Mouse (Mus musculus): Measurements from ENCODE around the gene Gaa. TPM values are rescaled to one million over a fixed set of nuclear protein-coding genes. Genes with fewer than 3 reads are reported as not detected.
"Not testable (repeated sequence)": the region's sequence is repeated elsewhere in the genome, so short reads cannot be mapped to it uniquely, and the experiment has no call there.

The Gaa gene
- polyA plus RNA-seq, 1 experiment from 2014 or later = 21.4 TPM

DNA sequence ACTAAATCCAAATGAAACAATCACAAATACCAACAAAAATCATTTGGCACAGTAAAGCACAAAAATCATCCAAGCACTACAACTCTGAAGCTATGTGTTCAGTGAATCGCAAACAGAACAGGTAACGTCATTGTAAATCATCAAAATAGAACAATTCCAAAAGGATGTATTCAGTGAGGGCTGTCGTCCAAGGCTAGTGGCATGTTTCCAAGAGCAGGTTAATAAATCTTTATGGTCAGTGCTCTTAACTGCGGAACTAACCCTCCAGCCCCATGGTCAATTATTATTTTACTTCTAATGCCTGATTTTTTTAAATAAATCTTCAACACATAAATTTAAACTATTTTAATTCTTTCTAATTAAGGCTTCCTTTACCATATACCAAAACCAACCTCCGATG lies 11.1 kb upstream of the Gaa start:
- WGBS (ENCODE audit: insufficient replicate concordance) = 71% methylated on average over 5 of the region's 5 CpGs
- peaks cover 19% of the 10 kb centered on the region for H3K4me1 ChIP-seq (replicated peaks)
- not testable (repeated sequence) for H3K27ac ChIP-seq (replicated peaks)

DNA sequence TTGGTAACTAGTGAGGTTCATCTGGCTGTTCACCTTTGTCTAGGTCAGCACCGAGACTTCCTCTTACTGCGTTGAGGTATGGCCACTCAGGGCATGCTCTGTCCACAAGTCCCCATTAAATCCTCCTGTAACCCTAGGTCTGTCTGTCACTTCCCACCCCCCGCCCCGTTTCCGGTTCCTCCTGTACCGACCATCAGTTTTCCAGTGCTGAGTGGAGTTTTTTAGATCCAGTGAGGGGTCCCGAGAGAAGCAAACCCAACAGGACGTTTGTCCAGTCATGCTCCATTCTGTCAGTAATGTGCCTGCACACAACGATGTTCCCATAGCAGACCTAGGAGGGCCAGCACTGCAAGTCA lies 9.5 kb upstream of the Gaa start:
- H3K4me1 ChIP-seq (replicated peaks) = peaks cover 4% of the 10 kb centered on the region; the same call in 1 of the 2 replicates
- no peaks in the 10 kb centered on the region; the same call in 1 of the 2 replicates for H3K27me3 ChIP-seq
- no peaks in the 10 kb centered on the region for H3K9me3 ChIP-seq (replicated peaks)
- WGBS (ENCODE audit: insufficient replicate concordance) = 46% methylated on average over 9 of the region's 9 CpGs
- H3K9ac ChIP-seq = no peak overlapping the region
- ATAC-seq (ENCODE audit: insufficient read depth) = no peak
- no peaks in the 10 kb centered on the region for H3K36me3 ChIP-seq (replicated peaks)
- peak overlapping the region; percentile 36; the same call in 1 of the 2 replicates for H3K4me3 ChIP-seq (replicated peaks)
- peak overlapping the region; percentile 59 for H3K4me2 ChIP-seq
- no peak overlapping the region for H3K27ac ChIP-seq (replicated peaks)

More for the DNA sequence above, 11.1 kb upstream of the Gaa start:
- not testable (repeated sequence) for ATAC-seq (ENCODE audit: insufficient read depth); H3K27me3 ChIP-seq; H3K36me3 ChIP-seq (replicated peaks); H3K4me3 ChIP-seq (replicated peaks); H3K9ac ChIP-seq; H3K9me3 ChIP-seq (replicated peaks); H3K4me2 ChIP-seq

DNA sequence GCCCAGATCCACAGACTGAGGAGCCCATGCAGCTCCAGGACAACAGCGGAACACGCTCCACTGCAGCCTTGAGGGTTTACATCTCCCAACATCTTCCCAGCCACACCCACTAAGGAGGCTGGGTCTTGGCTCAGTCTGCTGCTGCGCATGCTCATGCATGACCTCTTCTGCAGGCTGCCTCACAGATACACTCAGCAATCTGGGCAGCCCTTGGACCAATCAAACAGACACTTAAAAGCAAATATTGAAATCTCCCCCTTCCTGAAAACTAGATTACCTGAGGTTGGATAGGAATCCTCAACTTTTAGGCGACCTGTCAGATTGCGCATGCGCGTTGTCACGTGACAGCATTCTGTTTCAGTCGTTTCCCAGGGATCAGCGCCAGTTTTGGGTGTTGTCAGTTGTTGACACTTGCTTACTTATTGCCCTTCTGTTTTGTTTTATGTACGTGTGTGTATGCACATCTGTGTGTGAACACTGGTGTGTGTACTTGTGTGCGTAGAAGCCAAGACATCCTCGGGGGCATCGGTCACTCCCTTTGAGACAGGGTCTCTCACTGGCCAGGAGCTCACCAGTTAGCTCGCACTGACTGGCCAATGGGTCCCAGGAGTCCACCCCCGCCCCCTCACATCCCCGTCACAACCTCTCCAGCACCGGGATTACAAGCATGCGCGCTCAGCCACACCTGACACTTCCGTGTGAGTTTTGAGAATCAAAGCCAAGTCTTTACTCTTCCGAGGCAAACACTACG lies 8.9 kb upstream of the Gaa start:
- H3K4me3 ChIP-seq (replicated peaks) = peak overlapping the region; percentile 36
- H3K36me3 ChIP-seq (replicated peaks) = no peaks in the 10 kb centered on the region
- H3K9me3 ChIP-seq (replicated peaks) = no peaks in the 10 kb centered on the region
- peaks cover 3% of the 10 kb centered on the region; the same call in 1 of the 2 replicates for H3K4me1 ChIP-seq (replicated peaks)
- peak; percentile 65; the same call in 1 of the 2 replicates for ATAC-seq (ENCODE audit: insufficient read depth)
- WGBS (ENCODE audit: insufficient replicate concordance) = 63% methylated on average over 23 of the region's 23 CpGs
- H3K4me2 ChIP-seq = peak overlapping the region; percentile 59
- no peak overlapping the region for H3K9ac ChIP-seq
- 0 out of 2 replicates have a peak overlapping the region, but pooled peaks have one; percentile 24 for H3K27ac ChIP-seq (replicated peaks)
- H3K27me3 ChIP-seq = no peaks in the 10 kb centered on the region

DNA sequence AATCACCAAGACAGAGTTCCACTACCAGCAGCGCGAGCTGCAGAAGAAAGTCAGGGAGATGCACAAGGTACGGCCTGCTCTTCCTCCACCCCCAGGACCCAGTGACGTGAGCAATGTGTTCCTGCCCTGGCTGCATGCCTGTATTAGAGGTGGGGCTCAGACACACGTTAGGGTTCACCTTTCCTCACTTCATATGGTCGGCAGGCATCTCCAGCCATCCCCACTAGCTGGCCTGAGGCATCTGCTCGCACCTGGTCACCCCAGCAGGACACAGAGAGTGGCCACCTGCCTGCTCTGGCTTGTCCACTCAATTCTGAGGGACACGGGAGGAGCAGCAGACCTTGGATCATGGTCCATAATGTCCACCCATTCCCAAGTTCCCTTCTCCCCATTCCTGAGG lies 7.7 kb upstream of the Gaa start:
- H3K27ac ChIP-seq (replicated peaks) = no peak overlapping the region
- no peaks in the 10 kb centered on the region for H3K9me3 ChIP-seq (replicated peaks)
- H3K4me2 ChIP-seq = no peak overlapping the region
- H3K27me3 ChIP-seq = no peaks in the 10 kb centered on the region
- WGBS (ENCODE audit: insufficient replicate concordance) = 68% methylated on average over 8 of the region's 8 CpGs
- no peak for ATAC-seq (ENCODE audit: insufficient read depth)
- no peaks in the 10 kb centered on the region for H3K36me3 ChIP-seq (replicated peaks)
- H3K9ac ChIP-seq = no peak overlapping the region
- H3K4me1 ChIP-seq (replicated peaks) = peaks cover 3% of the 10 kb centered on the region; the same call in 1 of the 2 replicates
- no peak overlapping the region for H3K4me3 ChIP-seq (replicated peaks)

- H3K4me3 ChIP-seq (replicated peaks) = no peak overlapping the region
- H3K36me3 ChIP-seq (replicated peaks) = no peaks in the 10 kb centered on the region
- no peak for ATAC-seq (ENCODE audit: insufficient read depth)
- H3K4me2 ChIP-seq = no peak overlapping the region
- no peak overlapping the region for H3K27ac ChIP-seq (replicated peaks)
- 74% methylated on average over 13 of the region's 13 CpGs for WGBS (ENCODE audit: insufficient replicate concordance)
- no peaks in the 10 kb centered on the region for H3K9me3 ChIP-seq (replicated peaks)
- peaks cover 25% of the 10 kb centered on the region for H3K4me1 ChIP-seq (replicated peaks)
- no peak overlapping the region for H3K9ac ChIP-seq
- H3K27me3 ChIP-seq = no peaks in the 10 kb centered on the region
These were observed 3.3 kb upstream of the Gaa start for GRCm38 (mm10) chr11:119264413-119264812.

DNA sequence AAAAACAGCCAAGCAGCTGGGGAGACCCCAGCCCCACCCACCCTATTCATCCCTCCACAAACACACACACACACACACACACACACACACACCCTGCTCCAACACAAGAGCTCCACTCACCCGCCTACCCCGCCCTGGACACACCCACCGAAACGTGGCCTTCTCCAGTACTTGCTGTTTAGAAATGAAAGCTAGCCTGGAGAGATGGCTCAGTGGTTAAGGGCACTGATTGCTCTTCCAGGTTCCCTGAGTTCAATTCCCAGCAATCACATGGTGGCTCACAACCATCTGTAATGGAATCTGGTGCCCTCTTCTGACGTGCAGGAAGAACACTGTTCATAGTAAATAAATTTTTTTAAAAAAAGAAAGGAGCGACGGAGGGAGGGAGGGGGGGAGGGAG lies 1.9 kb upstream of the Gaa start:
- Histone ChIP-seq H3K9me3 (replicated peaks) (no peaks in the 10 kb centered on the region), H3K9ac (no peak overlapping the region), H3K4me1 (replicated peaks) (peaks cover 27% of the 10 kb centered on the region), H3K4me3 (replicated peaks) (no peak overlapping the region), H3K27me3 (no peaks in the 10 kb centered on the region), H3K27ac (replicated peaks) (no peak overlapping the region), H3K36me3 (replicated peaks) (no peaks in the 10 kb centered on the region), H3K4me2 (no peak overlapping the region)
- ATAC-seq (ENCODE audit: insufficient read depth) = no peak
- WGBS (ENCODE audit: insufficient replicate concordance) = 47% methylated on average over 7 of the region's 7 CpGs

DNA sequence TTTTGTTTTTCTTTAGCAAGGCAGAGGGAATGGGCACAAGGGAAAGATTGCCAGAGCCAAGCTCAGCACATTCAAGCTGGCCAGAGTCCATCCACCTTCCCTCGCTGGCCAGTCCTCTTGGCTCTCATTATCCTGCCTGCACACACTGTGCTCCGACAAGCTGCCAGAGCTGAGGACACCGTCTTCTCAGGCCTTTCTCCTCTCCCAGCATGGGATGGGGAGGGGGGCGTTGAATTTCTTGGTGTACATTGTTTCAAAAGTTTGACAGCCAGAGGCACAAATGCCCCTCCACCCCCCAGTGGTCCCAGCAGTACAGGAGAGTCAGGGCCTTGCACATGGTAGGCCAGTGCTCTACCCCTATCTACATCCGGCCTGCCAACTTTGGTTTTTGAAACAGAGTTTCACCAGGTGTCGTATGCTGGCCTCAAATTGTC lies 429 bp upstream of the Gaa start:
- Histone ChIP-seq H3K36me3 (replicated peaks) (no peaks in the 10 kb centered on the region), H3K27me3 (no peaks in the 10 kb centered on the region), H3K4me1 (replicated peaks) (peaks cover 27% of the 10 kb centered on the region), H3K4me3 (replicated peaks) (peak overlapping the region; percentile 76), H3K4me2 (peak overlapping the region; percentile 97), H3K27ac (replicated peaks) (no peak overlapping the region), H3K9me3 (replicated peaks) (no peaks in the 10 kb centered on the region), H3K9ac (no peak overlapping the region)
- 49% methylated on average over 6 of the region's 6 CpGs for WGBS (ENCODE audit: insufficient replicate concordance)
- peak; percentile 22 for ATAC-seq (ENCODE audit: insufficient read depth)

DNA sequence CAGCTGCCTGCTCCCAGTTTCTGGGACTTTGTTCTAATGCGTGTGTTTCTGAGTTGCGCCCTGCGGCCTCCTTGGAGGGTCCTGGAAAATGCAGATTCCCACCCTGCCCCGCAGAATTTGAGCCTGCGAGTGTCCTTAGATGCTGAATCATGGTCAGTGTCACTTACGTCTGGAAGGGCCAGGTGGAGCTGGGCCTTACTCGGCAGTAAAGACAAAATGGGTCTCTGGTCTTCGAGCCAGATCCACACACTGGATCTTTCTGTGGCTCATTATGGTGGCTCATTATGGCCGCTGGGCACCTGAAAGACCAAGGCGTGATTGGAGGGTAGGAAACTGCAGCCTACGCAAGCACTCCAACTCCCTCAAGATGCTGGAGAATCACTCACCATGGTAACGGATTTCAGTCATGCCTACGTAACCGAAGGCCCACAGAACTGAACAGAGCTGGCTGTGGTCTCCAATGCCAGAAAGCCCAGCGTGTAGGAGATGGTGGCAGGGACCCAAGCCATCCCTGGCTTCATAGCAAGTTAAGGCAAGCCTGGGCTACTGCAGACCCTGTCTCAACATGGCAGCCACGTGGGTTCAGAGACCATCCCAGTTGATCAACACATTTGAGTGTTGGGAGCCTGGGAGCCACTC lies 989 bp downstream of the Gaa start:
- ATAC-seq (ENCODE audit: insufficient read depth) = no peak
- H3K27ac ChIP-seq (replicated peaks) = no peak overlapping the region; the same call in 1 of the 2 replicates
- peak overlapping the region; percentile 97 for H3K4me2 ChIP-seq
- no peak overlapping the region for H3K9ac ChIP-seq
- peaks cover 32% of the 10 kb centered on the region for H3K4me1 ChIP-seq (replicated peaks)
- H3K4me3 ChIP-seq (replicated peaks) = peak overlapping the region; percentile 76
- peaks cover 11% of the 10 kb centered on the region; the same call in 1 of the 2 replicates for H3K36me3 ChIP-seq (replicated peaks)
- no peaks in the 10 kb centered on the region for H3K27me3 ChIP-seq
- H3K9me3 ChIP-seq (replicated peaks) = no peaks in the 10 kb centered on the region
- WGBS (ENCODE audit: insufficient replicate concordance) = 64% methylated on average over 16 of the region's 16 CpGs

DNA sequence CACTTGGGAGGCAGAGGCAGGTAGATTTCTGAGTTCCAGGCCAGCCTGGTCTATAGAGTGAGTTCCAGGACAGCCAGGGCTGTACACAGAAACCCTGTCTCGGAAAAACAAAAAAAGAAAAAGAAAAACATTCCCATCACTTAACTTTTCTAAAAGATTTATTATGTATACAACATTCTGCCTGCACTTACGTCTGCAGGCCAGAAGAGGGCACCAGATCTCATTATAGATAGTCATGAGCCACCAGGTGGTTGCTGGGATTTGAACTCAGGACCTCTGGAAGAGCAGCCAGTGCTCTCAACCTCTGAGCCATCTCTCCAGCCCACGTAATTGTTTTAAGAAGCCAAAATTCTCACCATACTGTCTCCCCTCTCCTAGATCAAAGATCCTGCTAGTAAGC lies 4.8 kb downstream of the Gaa start:
- not testable (repeated sequence) for H3K4me3 ChIP-seq (replicated peaks); H3K9ac ChIP-seq; H3K27me3 ChIP-seq; H3K9me3 ChIP-seq (replicated peaks); ATAC-seq (ENCODE audit: insufficient read depth); H3K27ac ChIP-seq (replicated peaks); H3K4me2 ChIP-seq
- WGBS (ENCODE audit: insufficient replicate concordance) = 52% methylated on average over 3 of the region's 3 CpGs
- H3K4me1 ChIP-seq (replicated peaks) = peaks cover 26% of the 10 kb centered on the region
- H3K36me3 ChIP-seq (replicated peaks) = peaks cover 26% of the 10 kb centered on the region

GRCm38 (mm10) chr11:119273186-119273930 lies 5.7 kb downstream of the Gaa start:
- H3K4me3 ChIP-seq (replicated peaks) = no peak overlapping the region
- H3K36me3 ChIP-seq (replicated peaks) = peaks cover 26% of the 10 kb centered on the region
- H3K27me3 ChIP-seq = no peaks in the 10 kb centered on the region
- peaks cover 18% of the 10 kb centered on the region for H3K4me1 ChIP-seq (replicated peaks)
- no peak overlapping the region for H3K27ac ChIP-seq (replicated peaks)
- H3K4me2 ChIP-seq = no peak overlapping the region
- no peak for ATAC-seq (ENCODE audit: insufficient read depth)
- H3K9me3 ChIP-seq (replicated peaks) = no peaks in the 10 kb centered on the region
- H3K9ac ChIP-seq = no peak overlapping the region
- WGBS (ENCODE audit: insufficient replicate concordance) = 75% methylated on average over 8 of the region's 8 CpGs

DNA sequence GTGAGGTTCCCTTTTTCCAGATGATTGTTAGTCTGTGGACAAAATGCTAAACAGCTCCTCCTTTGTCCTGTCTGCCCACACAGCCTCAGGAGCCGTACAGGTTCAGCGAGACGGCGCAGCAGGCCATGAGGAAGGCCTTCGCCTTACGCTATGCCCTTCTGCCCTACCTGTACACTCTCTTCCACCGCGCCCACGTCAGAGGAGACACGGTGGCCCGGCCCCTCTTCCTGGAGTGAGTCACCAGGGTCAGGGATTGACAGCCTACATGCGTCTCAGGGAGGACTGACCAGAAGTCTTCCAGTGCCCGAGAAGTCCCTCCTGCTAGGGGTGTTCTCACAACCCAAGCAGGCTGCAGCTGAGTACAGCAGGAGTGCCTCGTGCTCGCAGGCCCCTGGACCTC lies 13.3 kb downstream of the Gaa start:
- no peaks in the 10 kb centered on the region for H3K9me3 ChIP-seq (replicated peaks)
- 78% methylated on average over 15 of the region's 15 CpGs for WGBS (ENCODE audit: insufficient replicate concordance)
- H3K4me2 ChIP-seq = no peak overlapping the region
- no peaks in the 10 kb centered on the region for H3K27me3 ChIP-seq
- no peak overlapping the region for H3K9ac ChIP-seq
- no peak overlapping the region for H3K4me3 ChIP-seq (replicated peaks)
- no peak for ATAC-seq (ENCODE audit: insufficient read depth)
- no peaks in the 10 kb centered on the region for H3K4me1 ChIP-seq (replicated peaks)
- no peaks in the 10 kb centered on the region; the same call in 1 of the 2 replicates for H3K36me3 ChIP-seq (replicated peaks)
- H3K27ac ChIP-seq (replicated peaks) = no peak overlapping the region

Measured in liver, embryonic 15.5 days (tissue).